Mouse (Mus musculus) ES-Bruce4 (cell line): ENCODE data around the gene Igsf11. TPM values are rescaled to one million over a fixed set of nuclear protein-coding genes. Genes with fewer than 3 reads are reported as not detected.

Experiments
- H3K27ac ChIP-seq: 2 replicates; pipeline ENCODE4 v1.5.1; 2012; ENCODE audit warnings: low read length, inconsistent platforms; ENCODE audit not compliant: insufficient read depth
- H3K27me3 ChIP-seq: 2 replicates; pipeline ENCODE4 v1.6.1; 2012; ENCODE audit warnings: mild to moderate bottlenecking, low read length, inconsistent platforms; ENCODE audit not compliant: control insufficient read depth, poor library complexity, insufficient read depth, severe bottlenecking
- H3K36me3 ChIP-seq: 2 replicates; pipeline ENCODE4 v1.6.1; 2012; ENCODE audit warnings: inconsistent platforms, mild to moderate bottlenecking, low read length, moderate library complexity; ENCODE audit not compliant: control insufficient read depth, poor library complexity, insufficient read depth, severe bottlenecking
- H3K4me1 ChIP-seq: one replicate; pipeline ENCODE4 v1.8.1; 2011; ENCODE audit warnings: low read length; ENCODE audit not compliant: control insufficient read depth, insufficient read depth
- H3K4me3 ChIP-seq: 2 replicates; pipeline ENCODE4 v1.5.1; 2011; ENCODE audit warnings: low read depth, mild to moderate bottlenecking, low read length
- H3K9ac ChIP-seq: 2 replicates; pipeline ENCODE4 v1.6.1; 2012; ENCODE audit warnings: low read depth, mild to moderate bottlenecking, inconsistent platforms; ENCODE audit not compliant: poor library complexity, severe bottlenecking
- H3K9me3 ChIP-seq: replicated peaks from 2 replicates; pipeline ENCODE4 v1.6.1; 2012; ENCODE audit warnings: mild to moderate bottlenecking, low read length, inconsistent platforms; ENCODE audit not compliant: control insufficient read depth, poor library complexity, insufficient read depth, severe bottlenecking
- CTCF ChIP-seq: IDR thresholded peaks from one replicate; pipeline ENCODE4 v1.8.1; 2011; ENCODE audit warnings: low read depth, low read length
- EP300 ChIP-seq: IDR thresholded peaks from 2 replicates; pipeline ENCODE4 v1.6.1; 2011; ENCODE audit warnings: low read depth, low read length; ENCODE audit not compliant: insufficient read depth
- POLR2A ChIP-seq: IDR thresholded peaks from one replicate; pipeline ENCODE4 v1.8.1; 2011; ENCODE audit warnings: low read length; ENCODE audit not compliant: insufficient read depth
- polyA plus RNA-seq: library from polyadenylated mRNA; stranded (reverse); fragments of >200 nt; gene quantifications from 2 replicates; pipeline ENCODE4 v1.2.4, GENCODE M21; 2011; ENCODE audit warnings: low read depth; ENCODE audit not compliant: missing spikeins, insufficient read depth, insufficient read length

Igsf11 gene
- polyA plus RNA-seq, 1 experiment: 6.7 TPM

GRCm38 (mm10) chr16:39031350-39031749, 138.9 kb downstream of the Igsf11 start:
- Histone ChIP-seq H3K4me3 (no peak overlapping the region), H3K27ac (no peak overlapping the region), H3K9me3 (no peaks in the 10 kb centered on the region), H3K27me3 (no peaks in the 10 kb centered on the region), H3K9ac (no peak overlapping the region), H3K4me1 (no peaks in the 10 kb centered on the region), H3K36me3 (no peaks in the 10 kb centered on the region)
- TF ChIP-seq POLR2A: no peak
- TF ChIP-seq EP300: no peak
- TF ChIP-seq CTCF: no peak

- H3K4me3 ChIP-seq: no peak overlapping the region
- no peaks in the 10 kb centered on the region for H3K4me1 ChIP-seq
- H3K27me3 ChIP-seq: no peaks in the 10 kb centered on the region
- H3K36me3 ChIP-seq: no peaks in the 10 kb centered on the region
- no peaks in the 10 kb centered on the region for H3K9me3 ChIP-seq
- no peak for TF ChIP-seq EP300
- no peak for TF ChIP-seq POLR2A
- TF ChIP-seq CTCF: no peak
- no peak overlapping the region for H3K27ac ChIP-seq
- no peak overlapping the region for H3K9ac ChIP-seq
Measured at GRCm38 (mm10) chr16:39037257-39037656, 144.8 kb downstream of the Igsf11 start.

- H3K9ac ChIP-seq: no peak overlapping the region
Measured at GRCm38 (mm10) chr16:39044381-39044780, 151.9 kb downstream of the Igsf11 start.

GRCm38 (mm10) chr16:39048889-39049288, 156.4 kb downstream of the Igsf11 start:
- TF ChIP-seq CTCF (peak; percentile 71), POLR2A (no peak), EP300 (no peak)
- Histone ChIP-seq H3K9me3 (no peaks in the 10 kb centered on the region), H3K36me3 (no peaks in the 10 kb centered on the region), H3K27me3 (no peaks in the 10 kb centered on the region), H3K4me3 (no peak overlapping the region), H3K27ac (no peak overlapping the region), H3K4me1 (no peaks in the 10 kb centered on the region), H3K9ac (no peak overlapping the region)

More at GRCm38 (mm10) chr16:39044381-39044780, 151.9 kb downstream of the Igsf11 start:
- Histone ChIP-seq H3K4me1 (no peaks in the 10 kb centered on the region), H3K27ac (no peak overlapping the region), H3K36me3 (no peaks in the 10 kb centered on the region), H3K27me3 (no peaks in the 10 kb centered on the region), H3K4me3 (no peak overlapping the region), H3K9me3 (no peaks in the 10 kb centered on the region)
- TF ChIP-seq POLR2A (no peak), EP300 (no peak), CTCF (no peak)

GRCm38 (mm10) chr16:39052971-39053370, 160.5 kb downstream of the Igsf11 start:
- Histone ChIP-seq H3K27ac (no peak overlapping the region), H3K4me3 (no peak overlapping the region), H3K36me3 (no peaks in the 10 kb centered on the region), H3K4me1 (no peaks in the 10 kb centered on the region), H3K9me3 (no peaks in the 10 kb centered on the region), H3K27me3 (no peaks in the 10 kb centered on the region), H3K9ac (no peak overlapping the region)
- TF ChIP-seq CTCF (peak; percentile 75), EP300 (no peak)

- no peaks in the 10 kb centered on the region for H3K36me3 ChIP-seq
- H3K9ac ChIP-seq: no peak overlapping the region
- no peak overlapping the region for H3K27ac ChIP-seq
- no peaks in the 10 kb centered on the region for H3K4me1 ChIP-seq
- no peak overlapping the region for H3K4me3 ChIP-seq
- no peaks in the 10 kb centered on the region for H3K27me3 ChIP-seq
- no peak for TF ChIP-seq POLR2A
- TF ChIP-seq EP300: no peak
- no peak for TF ChIP-seq CTCF
- H3K9me3 ChIP-seq: no peaks in the 10 kb centered on the region
Measured at GRCm38 (mm10) chr16:39053779-39054178, 161.3 kb downstream of the Igsf11 start.
